Mouse (Mus musculus) left cerebral cortex, postnatal 25 days (tissue): ENCODE results near the gene Camkmt. TPM values are rescaled to one million over a fixed set of nuclear protein-coding genes. Genes with fewer than 3 reads are reported as not detected.
A peak's percentile ranks its signal among the peaks of the same experiment; 100 is the strongest.

Source experiments
- DNase-seq, 2 experiments: peaks; one replicate each; pipeline ENCODE4 v3.0.0; 2022; ENCODE audit warnings: low spot score in 2 of 2, mixed read lengths in 1 of 2
- intact Hi-C: fragments of 180-260 bp; cut with DNase I; formaldehyde crosslinking; loops from one replicate; pipeline ENCODE4 v1.15.1; 2025
- total RNA-seq, 2 experiments: library from RNA; stranded (reverse); gene quantifications; 2 replicates each; pipeline ENCODE4 v1.2.3; 2021

Camkmt gene
- total RNA-seq, 2 experiments from 2014 or later: 11.8 TPM

- intact Hi-C loops: no loop called here
- DNase-seq: peak in 1 of 2 experiments; percentile 12
Measured at GRCm38 (mm10) chr17:85159526-85159925, 69.2 kb downstream of the Camkmt start.

- intact Hi-C loops: no loop called here
- no peak for DNase-seq
Measured at GRCm38 (mm10) chr17:85160786-85161185, 70.4 kb downstream of the Camkmt start.

- no peak for DNase-seq
- intact Hi-C loops: no loop called here
Measured at GRCm38 (mm10) chr17:85162569-85163271, 72.4 kb downstream of the Camkmt start.

DNA sequence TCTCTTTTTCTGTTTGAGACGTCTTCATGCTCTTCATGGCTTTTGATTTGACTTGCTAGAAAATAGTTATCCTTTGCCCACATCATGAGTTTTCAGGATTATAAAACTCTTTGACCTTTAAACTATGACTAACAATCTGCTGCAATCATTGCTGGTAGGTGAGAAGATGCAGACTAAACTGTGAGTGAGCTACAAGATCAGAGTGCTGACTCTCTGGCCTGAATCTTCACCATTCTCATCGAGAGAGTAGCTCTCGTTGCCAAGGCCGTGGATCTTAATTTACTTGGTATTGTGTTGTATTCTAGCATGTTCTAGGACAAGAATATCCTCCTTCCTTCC lies 72.9 kb downstream of the Camkmt start:
- intact Hi-C loops: no loop called here
- no peak for DNase-seq

GRCm38 (mm10) chr17:85168761-85169160 lies 78.4 kb downstream of the Camkmt start:
- intact Hi-C loops: no loop called here
- no peak for DNase-seq

GRCm38 (mm10) chr17:85170541-85171255 lies 80.3 kb downstream of the Camkmt start:
- no peak for DNase-seq
- intact Hi-C loops: no loop called here

DNA sequence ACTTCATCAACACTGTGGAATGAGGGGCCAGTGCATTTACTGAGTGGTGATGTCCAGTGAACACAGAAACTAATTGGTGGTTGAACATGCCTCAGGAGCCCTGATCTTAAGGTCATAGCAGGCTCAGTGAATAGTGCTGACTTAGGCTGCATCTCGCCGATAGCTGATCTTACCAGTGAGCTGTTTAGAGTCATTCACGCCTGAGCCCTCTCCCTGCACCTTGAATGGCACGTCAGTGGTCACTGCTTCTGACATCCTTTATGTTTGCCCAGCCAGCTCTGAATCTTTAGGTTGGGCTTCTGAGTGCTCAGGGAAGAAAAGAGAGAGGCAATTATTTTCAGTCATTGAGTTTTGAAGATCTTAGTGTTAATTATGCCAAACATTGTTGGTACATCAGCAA lies 81.6 kb downstream of the Camkmt start:
- intact Hi-C loops: no loop called here
- no peak for DNase-seq

DNA sequence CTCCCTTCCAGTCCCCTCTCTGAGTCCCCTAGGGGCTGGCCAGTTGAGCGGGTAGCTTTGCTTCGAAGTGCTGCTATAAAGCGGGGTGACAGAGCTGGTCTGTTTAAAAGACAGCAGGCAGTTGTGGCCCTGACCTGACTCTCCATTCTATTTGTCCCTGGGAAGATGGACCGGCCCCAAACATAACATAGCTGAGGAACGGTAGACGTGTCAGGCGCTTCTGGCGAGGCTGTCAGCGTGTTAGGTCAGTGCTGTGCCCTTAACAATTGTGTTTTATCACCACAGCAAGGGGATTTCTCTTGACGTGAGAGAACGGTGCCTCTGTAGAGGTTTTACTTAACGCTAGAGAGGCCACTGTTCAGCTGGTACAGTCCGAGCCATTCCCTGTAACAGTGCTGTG lies 86.9 kb downstream of the Camkmt start:
- intact Hi-C loops: no loop called here
- no peak for DNase-seq

DNA sequence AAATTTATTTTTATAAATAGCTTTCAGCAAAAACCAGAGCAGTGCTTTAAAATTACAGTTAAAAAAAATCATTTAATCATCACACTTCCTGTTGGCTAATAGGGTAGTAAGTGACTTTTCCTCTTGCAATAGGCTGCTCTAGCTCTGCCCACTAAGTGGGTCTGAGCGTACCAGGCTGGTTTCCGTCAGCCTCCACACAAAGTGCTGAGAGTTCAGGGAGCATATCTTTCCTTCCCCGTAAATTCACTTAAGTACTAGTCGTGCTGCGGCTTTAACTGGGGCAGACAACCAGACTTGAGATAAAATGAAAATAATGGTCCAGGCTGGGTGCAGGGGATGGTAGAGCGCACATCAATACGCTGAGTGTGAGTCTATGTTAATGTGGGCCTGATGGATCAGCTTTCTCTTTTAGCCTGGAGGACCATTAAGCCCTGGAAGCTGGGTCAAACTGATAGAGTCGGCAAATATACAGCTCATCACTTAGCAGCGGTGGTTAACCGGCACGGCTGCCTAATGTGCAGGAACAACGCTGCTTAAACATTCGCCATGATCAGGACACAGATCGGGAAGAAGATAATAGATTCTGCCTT lies 90.2 kb downstream of the Camkmt start:
- intact Hi-C loops: no loop called here
- DNase-seq: no peak

DNA sequence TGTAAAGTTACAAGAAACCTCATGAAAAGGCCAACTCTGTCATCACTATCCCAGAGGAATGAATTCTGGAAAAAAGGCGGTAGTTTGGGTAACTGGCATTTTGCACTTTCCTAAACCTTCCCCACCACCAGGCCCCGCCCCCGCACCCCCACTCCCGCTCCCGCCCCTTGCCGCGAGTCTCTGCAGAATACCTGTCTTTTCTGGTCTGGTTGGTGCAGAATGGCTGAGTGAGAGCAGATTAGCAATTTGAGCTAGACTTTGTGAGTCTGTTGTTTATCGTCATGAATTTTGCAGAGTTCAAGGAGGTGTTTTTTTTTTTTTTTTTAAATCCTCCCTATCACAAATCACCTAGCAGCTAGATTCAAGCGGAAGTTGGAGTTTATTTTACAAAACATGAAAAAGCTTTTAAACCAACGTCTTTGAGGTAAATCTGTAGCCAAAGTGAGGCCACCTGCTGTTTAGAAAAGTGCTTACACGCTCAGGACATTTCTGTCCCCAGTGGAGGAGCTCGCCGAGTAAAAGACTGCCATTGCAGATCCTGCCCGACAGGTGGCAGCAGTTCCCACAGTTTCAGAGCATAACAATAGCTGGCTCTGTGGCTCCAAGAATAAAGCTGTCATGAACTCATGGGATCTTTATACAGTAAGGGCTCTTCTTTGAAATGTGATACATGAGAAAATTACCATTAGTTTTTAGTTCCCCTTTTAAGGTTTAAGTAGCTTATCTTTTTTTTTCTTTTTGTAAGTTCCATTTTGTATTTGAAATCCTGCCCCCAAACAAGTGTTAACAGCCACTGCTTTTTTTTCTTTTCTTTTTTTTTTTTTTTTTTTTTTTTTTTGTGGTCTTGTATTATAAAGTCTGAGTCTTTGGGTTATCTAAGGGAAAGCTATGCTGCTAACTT lies 99.1 kb downstream of the Camkmt start:
- intact Hi-C loops: loop anchor here (1.0 to 5.0 kb wide), 3 partner anchors 72 to 444 kb away; no protein-coding TSS in a partner anchor
- DNase-seq: peak; percentile 90 to 94

GRCm38 (mm10) chr17:85190128-85190435 lies 99.7 kb downstream of the Camkmt start:
- intact Hi-C loops: no loop called here

GRCm38 (mm10) chr17:85193294-85193693 lies 102.9 kb downstream of the Camkmt start:
- DNase-seq: no peak
- intact Hi-C loops: no loop called here

More at GRCm38 (mm10) chr17:85190128-85190435, 99.7 kb downstream of the Camkmt start:
- no peak for DNase-seq

DNA sequence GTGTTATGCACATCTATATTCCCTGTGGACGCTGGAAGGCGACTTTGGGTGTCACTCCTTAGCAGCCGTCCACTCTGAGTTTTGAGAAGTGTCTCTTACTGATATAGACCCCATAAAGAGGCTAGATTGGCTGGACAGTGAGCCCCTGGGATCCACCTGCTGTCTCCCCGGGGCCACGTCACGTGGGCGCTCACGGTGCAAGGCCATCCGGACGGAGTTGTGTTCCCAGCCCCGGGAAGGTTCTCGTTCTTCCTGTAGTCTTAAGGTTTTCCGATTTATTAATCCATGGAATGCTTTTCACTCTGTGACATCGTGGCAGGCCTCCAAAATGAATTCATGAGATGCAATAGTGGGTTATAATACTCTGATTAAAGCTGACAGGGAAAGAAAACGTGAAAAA lies 108.4 kb downstream of the Camkmt start:
- DNase-seq: no peak
- intact Hi-C loops: no loop called here

GRCm38 (mm10) chr17:85199321-85199720 lies 109.0 kb downstream of the Camkmt start:
- no peak for DNase-seq
- intact Hi-C loops: no loop called here

DNA sequence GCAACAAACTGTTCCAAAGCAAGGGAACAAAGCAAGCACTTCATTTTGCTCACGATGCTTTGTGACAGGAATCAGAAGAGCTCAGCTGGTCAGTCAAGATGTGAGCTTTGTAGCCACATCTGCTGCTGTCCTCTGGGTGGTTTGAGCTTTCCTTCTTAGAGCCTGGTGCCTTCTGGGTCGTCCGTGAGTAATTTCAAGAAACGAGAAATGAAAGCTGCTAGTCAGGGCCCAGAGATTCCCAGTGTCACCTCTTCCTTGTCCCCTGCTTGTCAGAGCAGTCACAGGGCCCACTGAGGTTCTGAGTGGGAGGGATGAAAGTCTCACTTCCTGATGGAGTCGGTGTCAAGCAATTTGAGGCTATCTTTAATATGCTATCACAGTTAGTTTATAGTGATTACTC lies 127.7 kb downstream of the Camkmt start:
- intact Hi-C loops: no loop called here
- DNase-seq: no peak

- DNase-seq: peak; percentile 43 to 77
- intact Hi-C loops: no loop called here
Measured at GRCm38 (mm10) chr17:85242109-85242508, 151.8 kb downstream of the Camkmt start.

DNA sequence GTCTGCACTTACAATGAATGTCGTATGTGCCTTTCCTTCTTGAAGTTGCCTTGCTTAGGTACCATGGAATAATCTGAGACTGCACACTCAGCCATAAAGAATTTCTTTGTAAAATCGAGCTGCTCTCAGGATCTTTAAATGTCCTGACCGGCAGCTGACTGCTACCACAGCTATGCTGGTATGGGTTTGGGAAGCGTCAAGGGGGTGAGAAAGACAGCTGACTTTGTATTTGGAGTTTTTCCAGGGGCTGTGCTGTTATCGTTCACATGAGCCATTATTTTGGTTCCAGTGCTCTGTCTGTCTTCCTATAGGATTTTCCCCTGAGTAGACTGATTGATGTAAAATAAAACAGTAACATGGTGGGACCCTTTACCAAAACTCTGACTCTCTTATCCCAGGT lies 158.6 kb downstream of the Camkmt start:
- intact Hi-C loops: no loop called here
- DNase-seq: no peak

DNA sequence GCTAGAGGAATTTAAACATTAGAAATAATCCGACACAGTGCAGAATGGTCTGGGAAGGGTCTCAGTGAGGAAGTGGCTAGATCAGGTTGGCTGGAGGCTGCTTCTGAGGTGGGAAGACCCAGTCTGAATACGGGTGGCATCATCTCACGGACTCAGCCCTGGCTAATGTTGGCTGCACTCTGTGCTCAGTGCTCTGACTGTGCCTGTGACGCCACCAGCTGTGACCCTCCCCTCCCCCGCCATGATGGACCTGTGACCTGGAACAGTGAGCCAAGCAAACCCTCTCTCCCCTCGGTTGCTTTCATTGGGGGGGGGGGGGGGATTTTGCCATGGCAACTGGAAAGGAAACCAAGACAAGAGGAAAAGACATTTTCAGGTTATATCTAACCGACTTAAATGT lies 159.4 kb downstream of the Camkmt start:
- DNase-seq: no peak
- intact Hi-C loops: no loop called here

- DNase-seq: no peak
- intact Hi-C loops: no loop called here
Measured at GRCm38 (mm10) chr17:85256930-85257329, 166.6 kb downstream of the Camkmt start.

- no peak for DNase-seq
- intact Hi-C loops: no loop called here
Measured at GRCm38 (mm10) chr17:85257348-85257747, 167.0 kb downstream of the Camkmt start.
